8 mouse cellular contexts compared by ENCODE assay signal in the genomic region with DNA sequence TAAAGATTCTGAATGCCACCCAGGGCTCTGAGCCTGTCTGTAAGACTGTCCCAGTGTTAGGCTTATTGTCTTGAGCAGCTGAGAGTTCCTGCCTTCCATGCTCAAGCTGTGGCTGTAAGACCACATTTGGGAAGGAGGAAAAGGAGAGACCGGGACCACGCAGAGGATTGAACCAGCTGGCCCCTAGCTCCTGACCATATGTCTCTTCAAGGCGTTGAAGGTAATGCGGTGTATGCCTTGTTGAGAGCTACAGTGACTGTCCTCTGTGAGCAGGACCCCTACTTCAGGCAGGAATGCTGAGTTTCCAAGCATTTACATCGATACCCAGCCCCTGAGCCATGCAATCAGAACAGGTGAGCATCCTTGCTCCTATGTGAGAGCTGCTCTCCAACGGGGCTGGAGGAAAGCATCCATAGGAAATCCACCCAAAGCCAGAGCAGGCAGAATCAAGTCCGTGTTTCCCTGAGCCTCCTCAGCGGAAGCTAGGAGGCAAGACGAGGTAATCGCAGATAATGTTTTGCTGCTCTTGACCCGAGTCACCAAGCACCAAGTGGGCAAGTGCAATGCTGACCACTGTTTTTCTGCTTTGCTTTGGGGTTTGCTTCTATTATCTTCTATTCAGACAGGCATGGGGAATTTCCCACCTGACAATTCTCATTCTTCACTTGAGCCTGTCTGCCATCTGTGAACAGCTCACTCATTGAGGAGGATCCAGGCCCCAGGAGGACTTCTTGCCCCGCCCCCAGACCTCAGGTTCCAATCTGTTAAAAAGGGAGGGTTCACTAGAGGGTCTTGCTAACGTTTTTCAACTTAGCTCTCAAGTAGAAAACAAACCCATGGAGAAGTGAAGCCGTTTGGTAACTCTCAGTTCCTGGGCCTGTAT. TPM values are rescaled to one million over a fixed set of nuclear protein-coding genes. Genes with fewer than 3 reads are reported as not detected.
DNase-seq lines count a peak whose midpoint lies in the region; ATAC-seq and TF ChIP-seq lines count a peak whose summit lies in the region.

No protein-coding gene starts in this region.

- H3K4me2 ChIP-seq in kidney, postnatal 0 days (ENCODE audit: low read length) = peak overlapping the region; percentile 92
- peak overlapping the region; percentile 90 for H3K4me2 ChIP-seq in forebrain, postnatal 0 days (ENCODE audit: low read depth)
- peak overlapping the region; percentile 81 for H3K4me2 ChIP-seq in midbrain, embryonic 15.5 days

- H3K4me3 ChIP-seq in kidney, postnatal 0 days (replicated peaks; ENCODE audit: low read depth, low read length) = peak overlapping the region; percentile 86; the same call in 1 of the 2 replicates
- peak overlapping the region; percentile 75 for H3K4me3 ChIP-seq in cerebellum, adult 2 months (replicated peaks; ENCODE audit: insufficient read depth, low read depth, low read length)
- H3K4me3 ChIP-seq in forebrain, postnatal 0 days (ENCODE audit: low read depth, low read length) = peak overlapping the region; percentile 82
- peak overlapping the region; percentile 87 for H3K4me3 ChIP-seq in midbrain, embryonic 15.5 days

- no peaks in the 10 kb centered on the region for H3K9me3 ChIP-seq in kidney, postnatal 0 days (replicated peaks; ENCODE audit: low read length)
- no peaks in the 10 kb centered on the region for H3K9me3 ChIP-seq in forebrain, postnatal 0 days (ENCODE audit: low read length)
- no peaks in the 10 kb centered on the region for H3K9me3 ChIP-seq in midbrain, embryonic 15.5 days

- TF ChIP-seq CTCF in kidney, postnatal 0 days (IDR thresholded peaks at IDR 0.05; ENCODE audit: low read depth) = no peak
- TF ChIP-seq CTCF in cerebellum, adult 2 months (IDR thresholded peaks at IDR 0.05; ENCODE audit: borderline replicate concordance, insufficient read depth, low read depth, low read length) = no peak
- no peak for TF ChIP-seq CTCF in forebrain, postnatal 0 days (IDR thresholded peaks at IDR 0.05; ENCODE audit: low read depth)

- H3K36me3 ChIP-seq in kidney, postnatal 0 days (ENCODE audit: insufficient read depth, low read length) = peaks cover 5% of the 10 kb centered on the region; the same call in 1 of the 2 replicates
- peaks cover 3% of the 10 kb centered on the region for H3K36me3 ChIP-seq in forebrain, postnatal 0 days (ENCODE audit: insufficient read depth)
- H3K36me3 ChIP-seq in midbrain, embryonic 15.5 days (replicated peaks) = no peaks in the 10 kb centered on the region

- H3K27me3 ChIP-seq in kidney, postnatal 0 days (ENCODE audit: insufficient read depth, low read length) = no peaks in the 10 kb centered on the region
- H3K27me3 ChIP-seq in cerebellum, adult 2 months (ENCODE audit: control insufficient read depth, insufficient read depth, low read length) = no peaks in the 10 kb centered on the region
- no peaks in the 10 kb centered on the region for H3K27me3 ChIP-seq in forebrain, postnatal 0 days (ENCODE audit: insufficient read depth, low read length)
- no peaks in the 10 kb centered on the region for H3K27me3 ChIP-seq in midbrain, embryonic 15.5 days (replicated peaks)

- TF ChIP-seq POLR2A in cerebellum, adult 2 months (IDR thresholded peaks at IDR 0.05; ENCODE audit: borderline replicate concordance, insufficient read depth, low read length) = no peak

- no peak for DNase-seq in kidney, postnatal 0 days (ENCODE audit: low spot score)
- DNase-seq in kidney, adult 18-20 months = no peak
- peak; percentile 77 to 83 for DNase-seq in cerebellum, adult 2 months
- peak; percentile 43 for DNase-seq in forebrain, postnatal 0 days
- DNase-seq in spleen, postnatal 14 days (ENCODE audit: low spot score in 2 of 2) = no peak
- no peak for DNase-seq in left cerebral cortex, adult 11 months (ENCODE audit: low spot score)
- no peak for DNase-seq in adrenal gland, postnatal 4 days (ENCODE audit: low spot score in 2 of 2)

- ATAC-seq in kidney, postnatal 0 days (replicated peaks; ENCODE audit: low FRiP score, low read depth) = no peak
- ATAC-seq in forebrain, postnatal 0 days = peak; percentile 6; the same call in 1 of the 2 replicates
- peak; percentile 31 for ATAC-seq in midbrain, embryonic 15.5 days (replicated peaks)

- H3K9ac ChIP-seq in kidney, postnatal 0 days (ENCODE audit: low read depth, low read length) = 0 out of 2 replicates have a peak overlapping the region, but pooled peaks have one; percentile 13
- H3K9ac ChIP-seq in forebrain, postnatal 0 days = peak overlapping the region; percentile 98
- H3K9ac ChIP-seq in midbrain, embryonic 15.5 days = peak overlapping the region; percentile 26

- H3K27ac ChIP-seq in kidney, postnatal 0 days = no peak overlapping the region
- H3K27ac ChIP-seq in cerebellum, adult 2 months (ENCODE audit: insufficient read depth, low read length) = peak overlapping the region; percentile 87
- H3K27ac ChIP-seq in forebrain, postnatal 0 days (ENCODE audit: low read depth, low read length) = peak overlapping the region; percentile 98
- H3K27ac ChIP-seq in midbrain, embryonic 15.5 days = peak overlapping the region; percentile 82

- 39% methylated on average over 14 of the region's 14 CpGs for WGBS in kidney, postnatal 0 days
- WGBS in cerebellum, adult 2 months = 8% methylated on average over 14 of the region's 14 CpGs
- 22% methylated on average over 14 of the region's 14 CpGs for WGBS in forebrain, postnatal 0 days
- 26% methylated on average over 14 of the region's 14 CpGs for WGBS in midbrain, embryonic 15.5 days

- H3K4me1 ChIP-seq in kidney, postnatal 0 days (replicated peaks; ENCODE audit: insufficient read depth, low read length) = peaks cover 25% of the 10 kb centered on the region
- peaks cover 39% of the 10 kb centered on the region for H3K4me1 ChIP-seq in cerebellum, adult 2 months (ENCODE audit: control insufficient read depth, insufficient read depth, low read length)
- peaks cover 16% of the 10 kb centered on the region for H3K4me1 ChIP-seq in forebrain, postnatal 0 days (ENCODE audit: insufficient read depth)
- H3K4me1 ChIP-seq in midbrain, embryonic 15.5 days = peaks cover 52% of the 10 kb centered on the region

RNA-seq across cellular contexts. Expression of gene Nuak1, which starts 3.0 kb away (rescaled TPM):
- polyA plus RNA-seq in kidney, postnatal 0 days (2015; fragmentation: Nextera tagmentation; extraction: Ambion mirVana) = 2.3 and 2.4 TPM in 2 replicates
- 39.8 and 41.5 TPM in 2 replicates for polyA plus RNA-seq in cerebellum, adult 2 months (2012; rRNA removed)
- 25.9 and 28.7 TPM in 2 replicates for total RNA-seq in forebrain, postnatal 0 days (2014; rRNA removed)
- 3.7 and 4.0 TPM in 2 replicates for polyA plus RNA-seq in forebrain, postnatal 0 days (2015; fragmentation: Nextera tagmentation; extraction: Ambion mirVana)
- 5.0 and 6.4 TPM in 2 replicates for polyA plus RNA-seq in midbrain, embryonic 15.5 days (2015; fragmentation: Nextera tagmentation; extraction: Ambion mirVana)
- 10 to 100 TPM; 13.4 to 13.5 TPM for total RNA-seq in adrenal gland, postnatal 4 days (2021)

Comparison
In these comparisons a context has a peak if more than half of its experiments do, and no peak if none do; other contexts are left out.
1. DNase-seq: peak in cerebellum, adult 2 months (2 of 2) and forebrain, postnatal 0 days (single experiment); none in kidney, postnatal 0 days (single experiment), kidney, adult 18-20 months (single experiment), spleen, postnatal 14 days (0 of 2), left cerebral cortex, adult 11 months (single experiment) and adrenal gland, postnatal 4 days (0 of 2).
2. H3K9ac ChIP-seq: peak in every context shown above with its lines; median percentile 98 in forebrain, postnatal 0 days; 26 in midbrain, embryonic 15.5 days; 13 in kidney, postnatal 0 days.
3. Peak in every context shown above with its lines, with median percentiles within 50 percentile points of each other: H3K4me2 ChIP-seq and H3K4me3 ChIP-seq.